Mouse (Mus musculus) embryonic stem cell, embryonic (primary cell): ENCODE measurements around the gene Gfod1.

Source experiments
- CTCF ChIA-PET, 4 experiments: fragments of 300-600 bp in 2 of 4; fragments of 350-600 bp in 2 of 4; sonication (Branson Sonifier 250); formaldehyde crosslinking; loops; one replicate each; lab custom pipeline; 2022; ENCODE audit warnings: inconsistent platforms in 2 of 4; lab: Charles Lee
- POLR2A ChIA-PET, 4 experiments: fragments of 300-600 bp in 2 of 4; fragments of 350-600 bp in 2 of 4; sonication (Branson Sonifier 250); formaldehyde crosslinking; loops; one replicate each; lab custom pipeline; 2022; ENCODE audit warnings: antibody characterized with exemption in 4 of 4, inconsistent platforms in 1 of 4; lab: Charles Lee

The Gfod1 gene

GRCm38 (mm10) chr13:43304700-43305099, 728 bp upstream of the Gfod1 start:
- POLR2A ChIA-PET, result interaction anchor here in 2 of 4 experiments (0.8 to 2.2 kb wide), 13 partner anchors 8 to 226 kb away, joined by 3 to 10 read pairs (median 5); partner anchors contain the start of gene Nol7 (in 2 of the 2)

GRCm38 (mm10) chr13:43303161-43303965, 609 bp downstream of the Gfod1 start:
- ChIA-PET POLR2A (interaction anchor here in 3 of 4 experiments (0.7 to 2.2 kb wide), 16 partner anchors 9 to 197 kb away, joined by 3 to 9 read pairs (median 3); partner anchors contain the start of gene Nol7 (in 1 of the 3)), CTCF (interaction anchor here in 2 of 4 experiments (0.6 to 3.0 kb wide), 8 partner anchors 8 to 243 kb away, joined by 3 to 19 read pairs (median 3); no protein-coding TSS in a partner anchor)

More at GRCm38 (mm10) chr13:43304700-43305099, 728 bp upstream of the Gfod1 start:
- CTCF ChIA-PET, result interaction anchor here in 2 of 4 experiments (1.0 to 3.0 kb wide), 4 partner anchors 9 to 105 kb away, joined by 3 to 19 read pairs (median 3); no protein-coding TSS in a partner anchor

- POLR2A ChIA-PET, result interaction anchor here (0.5 to 1.3 kb wide), 12 partner anchors 9 to 197 kb away, joined by 3 to 5 read pairs (median 3); no protein-coding TSS in a partner anchor
- CTCF ChIA-PET, result interaction anchor here in 2 of 4 experiments (0.6 to 1.4 kb wide), 4 partner anchors 78 to 244 kb away, joined by 3 to 5 read pairs (median 4); no protein-coding TSS in a partner anchor
Observed at GRCm38 (mm10) chr13:43302651-43303160, 1.3 kb downstream of the Gfod1 start.

GRCm38 (mm10) chr13:43302239-43302638, 1.7 kb downstream of the Gfod1 start:
- ChIA-PET CTCF (interaction anchor here in 2 of 4 experiments (1.1 to 1.4 kb wide), 2 partner anchors 101 to 244 kb away, joined by 3 to 5 read pairs; no protein-coding TSS in a partner anchor), POLR2A (interaction anchor here (0.5 to 1.3 kb wide), 10 partner anchors 8 to 1373 kb away, joined by 3 read pairs; no protein-coding TSS in a partner anchor)

- ChIA-PET CTCF (interaction anchor here in 1 of 4 experiments (0.7 kb wide), 1 partner anchor 9 kb away, joined by 4 read pairs; no protein-coding TSS in a partner anchor), POLR2A (interaction anchor here in 2 of 4 experiments (0.6 to 0.9 kb wide), 2 partner anchors 16 to 99 kb away, joined by 3 to 4 read pairs; no protein-coding TSS in a partner anchor)
Observed at GRCm38 (mm10) chr13:43300906-43301305, 3.1 kb downstream of the Gfod1 start.

GRCm38 (mm10) chr13:43300366-43300765, 3.6 kb downstream of the Gfod1 start:
- ChIA-PET CTCF (interaction anchor here in 1 of 4 experiments (0.6 kb wide), 1 partner anchor 139 kb away, joined by 3 read pairs; no protein-coding TSS in a partner anchor), POLR2A (interaction anchor here in 2 of 4 experiments (0.6 to 1.2 kb wide), 3 partner anchors 17 to 99 kb away, joined by 3 to 4 read pairs (median 3); no protein-coding TSS in a partner anchor)

DNA sequence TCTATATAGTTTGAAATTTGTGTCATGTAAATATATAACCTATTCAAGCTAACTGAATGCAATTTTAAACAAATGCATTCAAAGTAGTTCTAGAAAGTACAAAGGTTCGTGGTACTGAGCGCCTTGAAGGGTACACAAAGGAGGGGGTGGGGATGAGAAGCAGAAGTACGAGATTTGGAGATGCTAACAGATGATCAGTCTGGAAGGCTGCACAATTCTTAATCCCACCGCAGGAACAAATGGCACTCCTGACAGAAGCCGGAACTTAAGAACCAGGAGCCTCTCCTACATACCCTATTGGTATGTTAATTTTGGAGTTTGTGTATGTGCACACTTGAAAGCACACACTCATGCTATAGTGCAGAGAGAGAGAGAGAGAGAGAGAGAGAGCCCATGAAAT, 4.8 kb downstream of the Gfod1 start:
- POLR2A ChIA-PET, result interaction anchor here (0.6 to 1.0 kb wide), 4 partner anchors 14 to 196 kb away, joined by 3 to 8 read pairs (median 3); no protein-coding TSS in a partner anchor
- CTCF ChIA-PET, result interaction anchor here in 3 of 4 experiments (0.6 to 1.6 kb wide), 4 partner anchors 33 to 438 kb away, joined by 3 to 6 read pairs (median 4); no protein-coding TSS in a partner anchor

DNA sequence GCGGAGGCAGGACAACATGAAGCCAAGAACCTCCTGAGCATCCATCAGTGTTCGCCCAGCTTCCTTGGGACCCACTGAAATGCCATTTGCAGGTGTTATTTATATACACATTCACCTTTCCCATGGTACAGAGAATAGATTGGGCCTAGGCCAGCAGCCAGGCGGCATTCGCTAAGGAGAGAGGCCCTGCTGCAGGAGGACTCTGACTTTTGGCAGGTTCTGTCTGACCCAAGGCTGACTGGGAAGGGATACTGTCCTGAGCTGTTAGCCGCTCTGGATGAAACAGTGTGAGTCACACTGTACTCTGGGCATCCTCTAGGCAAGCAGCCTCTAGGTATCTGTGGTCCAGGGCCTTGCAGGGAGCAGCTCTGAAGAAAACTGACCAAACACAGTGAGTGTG, 6.4 kb downstream of the Gfod1 start:
- CTCF ChIA-PET, result interaction anchor here in 1 of 4 experiments (0.7 kb wide), 1 partner anchor 53 kb away, joined by 3 read pairs; no protein-coding TSS in a partner anchor
- POLR2A ChIA-PET, result interaction anchor here in 2 of 4 experiments (1.0 to 1.3 kb wide), 3 partner anchors 88 to 114 kb away, joined by 3 read pairs; no protein-coding TSS in a partner anchor

DNA sequence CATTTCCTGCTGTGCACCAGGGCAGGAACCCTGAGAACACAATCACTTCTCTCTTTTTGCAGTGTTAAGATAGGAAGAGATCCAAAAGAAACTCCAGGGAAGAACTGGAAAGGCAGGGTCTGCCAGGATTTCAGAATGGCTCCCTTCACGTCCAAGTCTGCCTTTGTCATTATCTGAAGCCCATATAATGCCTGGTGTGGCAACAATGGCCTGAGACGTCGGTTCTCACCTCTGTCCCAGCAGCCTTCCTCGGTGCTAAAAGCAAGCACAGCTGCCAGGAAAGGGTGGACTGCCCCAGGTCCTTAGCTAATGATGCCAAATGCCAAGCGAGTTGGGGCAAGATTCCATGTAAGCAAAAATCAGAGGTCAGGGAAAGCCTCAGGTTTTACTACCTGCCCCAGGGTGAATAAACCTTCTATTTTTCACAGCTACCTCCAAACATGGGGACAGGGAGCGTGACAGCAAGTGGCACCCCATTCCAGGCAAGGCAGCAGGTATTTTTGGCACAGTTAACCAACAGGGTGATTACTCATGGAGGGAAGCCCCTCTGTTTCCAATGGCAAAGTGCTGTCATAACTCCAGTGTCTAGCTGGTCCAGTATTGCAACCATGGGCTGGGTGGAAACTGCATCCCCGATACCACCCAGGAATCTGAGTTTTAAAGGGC, 7.7 kb downstream of the Gfod1 start:
- CTCF ChIA-PET, result interaction anchor here in 2 of 4 experiments (0.7 to 1.1 kb wide), 3 partner anchors 8 to 95 kb away, joined by 3 to 4 read pairs (median 3); partner anchors contain the start of gene Gfod1 (in 1 of the 2)
- POLR2A ChIA-PET, result interaction anchor here in 2 of 4 experiments (0.5 to 1.3 kb wide), 4 partner anchors 9 to 104 kb away, joined by 3 to 5 read pairs (median 4); no protein-coding TSS in a partner anchor

DNA sequence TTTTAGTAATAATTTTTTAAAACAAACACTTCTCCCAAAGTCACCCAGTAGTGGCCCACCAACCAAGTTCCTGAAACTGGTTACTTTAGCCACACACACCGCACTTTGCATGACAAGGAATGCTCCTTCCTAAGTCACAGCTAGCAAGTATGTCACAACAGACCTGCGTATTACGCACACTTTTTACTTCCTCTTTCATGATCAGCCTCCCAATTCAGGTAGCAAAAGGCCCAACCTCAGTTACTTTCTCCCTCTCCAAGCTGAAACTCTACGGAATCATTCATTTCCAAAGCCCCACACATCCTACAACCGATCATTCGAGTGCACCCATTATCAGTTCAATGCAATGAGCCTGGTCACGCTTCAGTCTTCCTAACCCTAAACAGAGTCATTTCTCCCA, 8.3 kb downstream of the Gfod1 start:
- ChIA-PET CTCF (interaction anchor here in 2 of 4 experiments (0.7 to 1.1 kb wide), 3 partner anchors 9 to 95 kb away, joined by 3 to 4 read pairs (median 3); partner anchors contain the start of gene Gfod1 (in 1 of the 2)), POLR2A (interaction anchor here in 2 of 4 experiments (0.5 to 1.2 kb wide), 4 partner anchors 9 to 95 kb away, joined by 3 to 5 read pairs (median 4); no protein-coding TSS in a partner anchor)

DNA sequence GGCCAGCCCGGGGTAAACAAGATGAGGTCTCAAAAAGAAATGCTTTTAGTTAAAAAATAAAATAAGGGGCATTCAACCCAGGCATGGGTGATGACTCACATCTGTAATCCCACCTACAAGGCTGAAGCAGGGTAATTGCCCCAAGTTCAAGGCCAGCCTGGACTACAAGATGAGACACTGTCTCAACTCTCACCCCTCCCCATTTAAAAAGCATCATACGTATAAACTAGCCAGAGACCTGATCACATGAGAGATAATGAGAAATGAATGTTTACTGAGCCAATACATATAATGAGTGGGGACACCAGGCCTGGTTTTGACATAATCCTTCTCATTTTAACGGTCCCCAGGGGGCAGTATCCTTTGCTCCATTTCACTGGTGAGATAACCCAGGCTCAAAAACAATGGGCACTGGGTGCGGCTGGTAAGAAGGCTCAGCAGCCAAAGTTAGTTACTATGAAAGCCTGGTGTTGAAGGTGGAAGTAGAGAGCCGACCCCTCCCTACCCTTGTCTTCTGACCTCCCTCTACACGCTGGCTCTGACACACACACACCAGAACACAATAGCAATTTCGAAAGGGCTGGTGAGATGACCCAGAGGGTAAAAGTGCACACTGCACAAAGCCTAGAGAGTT, 8.9 kb downstream of the Gfod1 start:
- ChIA-PET CTCF (interaction anchor here in 1 of 4 experiments (1.0 kb wide), 1 partner anchor 9 kb away, joined by 3 read pairs; the partner anchor contains the start of gene Gfod1), POLR2A (interaction anchor here in 2 of 4 experiments (0.7 to 1.2 kb wide), 2 partner anchors 44 to 80 kb away, joined by 3 read pairs; no protein-coding TSS in a partner anchor)

GRCm38 (mm10) chr13:43292892-43293291, 11.1 kb downstream of the Gfod1 start:
- POLR2A ChIA-PET, result interaction anchor here in 2 of 4 experiments (0.6 to 2.0 kb wide), 6 partner anchors 9 to 358 kb away, joined by 3 to 9 read pairs (median 3); partner anchors contain the start of gene Gfod1 (in 1 of the 2)

GRCm38 (mm10) chr13:43289076-43289475, 14.9 kb downstream of the Gfod1 start:
- CTCF ChIA-PET, result interaction anchor here in 2 of 4 experiments (0.5 to 1.1 kb wide), 2 partner anchors 90 to 448 kb away, joined by 3 read pairs; no protein-coding TSS in a partner anchor
- POLR2A ChIA-PET, result interaction anchor here in 1 of 4 experiments (0.6 to 6.0 kb wide), 3 partner anchors 15 to 35 kb away, joined by 3 to 34 read pairs (median 4); no protein-coding TSS in a partner anchor

More at GRCm38 (mm10) chr13:43292892-43293291, 11.1 kb downstream of the Gfod1 start:
- CTCF ChIA-PET, result interaction anchor here in 3 of 4 experiments (0.6 to 0.8 kb wide), 11 partner anchors 27 to 448 kb away, joined by 3 to 16 read pairs (median 4); no protein-coding TSS in a partner anchor

DNA sequence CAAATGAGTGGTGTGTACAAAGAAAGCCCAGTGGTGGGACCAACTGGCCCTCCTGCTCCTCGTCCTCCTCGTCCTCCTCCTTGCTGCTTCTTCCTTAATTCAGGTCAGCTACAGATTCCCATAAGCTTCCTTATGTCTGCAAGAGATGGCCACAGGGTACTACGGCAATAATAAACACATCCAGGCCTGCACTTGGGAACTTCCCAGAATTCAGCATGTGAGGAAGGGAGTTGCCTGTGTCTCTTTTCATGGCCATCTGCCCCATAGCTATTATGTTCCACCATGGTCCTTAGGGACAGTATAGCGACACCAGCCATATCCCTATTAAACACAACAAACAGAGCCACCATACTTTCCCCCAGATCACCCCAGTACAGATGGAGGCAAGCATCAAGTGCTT, 15.5 kb downstream of the Gfod1 start:
- CTCF ChIA-PET, result interaction anchor here in 1 of 4 experiments (1.1 kb wide), 1 partner anchor 89 kb away, joined by 3 read pairs; no protein-coding TSS in a partner anchor
- POLR2A ChIA-PET, result interaction anchor here in 2 of 4 experiments (0.6 to 6.0 kb wide), 7 partner anchors 14 to 283 kb away, joined by 3 to 34 read pairs (median 3); no protein-coding TSS in a partner anchor

DNA sequence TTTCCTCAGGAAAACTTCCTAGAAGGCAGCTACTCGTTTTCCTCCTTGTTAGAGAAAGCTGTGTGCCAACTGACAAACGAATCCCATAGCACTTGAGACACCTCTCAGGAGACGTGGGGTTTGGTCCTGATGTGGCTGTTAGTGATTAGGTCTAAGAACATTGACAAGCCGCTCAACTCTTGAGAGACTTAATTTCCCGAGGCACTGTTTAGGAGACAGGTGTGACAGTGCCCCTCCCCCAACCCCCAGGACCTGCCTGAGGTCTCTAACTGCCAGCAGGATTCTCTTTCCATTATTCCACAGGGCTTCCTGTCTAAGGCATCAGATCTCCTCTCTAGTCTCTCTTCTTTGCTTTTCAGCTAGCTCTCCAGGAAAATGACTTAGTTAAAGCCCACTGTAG, 15.9 kb downstream of the Gfod1 start:
- ChIA-PET CTCF (interaction anchor here in 2 of 4 experiments (0.6 to 1.1 kb wide), 2 partner anchors 82 to 89 kb away, joined by 3 read pairs; no protein-coding TSS in a partner anchor), POLR2A (interaction anchor here in 2 of 4 experiments (0.7 to 6.0 kb wide), 6 partner anchors 12 to 284 kb away, joined by 3 to 34 read pairs (median 3); no protein-coding TSS in a partner anchor)
